Mouse (Mus musculus) limb, embryonic 14.5 days (tissue): Measurements from ENCODE around the gene 9130019O22Rik. TPM values are rescaled to one million over a fixed set of nuclear protein-coding genes. Genes with fewer than 3 reads are reported as not detected.

Experiments
- ATAC-seq: fragments of 200-750 bp; cut with Nextera tagmentation; 2 replicates; pipeline ENCODE4 v1.8.0; 2017; ENCODE audit warnings: low read depth, moderate number of reproducible peaks, moderate TSS enrichment; ENCODE audit not compliant: low FRiP score
- DNase-seq: peaks from one replicate; pipeline ENCODE4 v3.0.0-alpha.2; 2015; ENCODE audit warnings: low spot score
- H3K27ac ChIP-seq: fragments of 300-500 bp; sonication (generic); replicated peaks from 2 replicates; pipeline ENCODE4 v1.5.1; 2014; ENCODE audit warnings: low read depth, mild to moderate bottlenecking, low read length, moderate library complexity, mixed read lengths
- H3K27me3 ChIP-seq: fragments of 300-500 bp; sonication (generic); 2 replicates; pipeline ENCODE4 v1.6.1; 2014; ENCODE audit warnings: low read length, mixed read lengths; ENCODE audit not compliant: control insufficient read depth, insufficient read depth
- H3K36me3 ChIP-seq: fragments of 300-500 bp; sonication (generic); 2 replicates; pipeline ENCODE4 v1.6.1; 2014; ENCODE audit warnings: mild to moderate bottlenecking, low read length, moderate library complexity, mixed read lengths; ENCODE audit not compliant: control insufficient read depth, insufficient read depth
- H3K4me1 ChIP-seq: fragments of 300-500 bp; sonication (generic); 2 replicates; pipeline ENCODE4 v1.6.1; 2014; ENCODE audit warnings: antibody characterized with exemption, low read length, mixed read lengths; ENCODE audit not compliant: control insufficient read depth, insufficient read depth
- H3K4me2 ChIP-seq: fragments of 300-500 bp; sonication (generic); replicated peaks from 2 replicates; pipeline ENCODE4 v1.6.1; 2014; ENCODE audit warnings: low read depth, mild to moderate bottlenecking, low read length, moderate library complexity; ENCODE audit not compliant: severe bottlenecking
- H3K4me3 ChIP-seq: fragments of 300-500 bp; sonication (generic); replicated peaks from 2 replicates; pipeline ENCODE4 v1.5.1; 2014; ENCODE audit warnings: low read length
- H3K9ac ChIP-seq: fragments of 300-500 bp; sonication (generic); 2 replicates; pipeline ENCODE4 v1.6.1; 2014; ENCODE audit warnings: mild to moderate bottlenecking, low read depth, low read length, moderate library complexity; ENCODE audit not compliant: severe bottlenecking
- H3K9me3 ChIP-seq: fragments of 300-500 bp; sonication (generic); 2 replicates; pipeline ENCODE4 v1.6.1; 2016; ENCODE audit warnings: low read length; ENCODE audit not compliant: control insufficient read depth
- POLR2A ChIP-seq: fragments of 200-500 bp; IDR thresholded peaks from 2 replicates; pipeline ENCODE4 v1.8.0; 2012; ENCODE audit warnings: inconsistent platforms, mild to moderate bottlenecking, moderate library complexity, borderline replicate concordance; ENCODE audit not compliant: insufficient read depth, insufficient read length; ENCODE audit errors: extremely low read depth
- WGBS: fragments of 180-500 bp; shearing (Covaris S2); extraction: QIAGEN DNeasy Blood & Tissue Kit; methylation state at CpG from one replicate; pipeline ENCODE4 v1.1.7; 2014; 5-methylcytosine and 5-hydroxymethylcytosine counted together
- polyA plus RNA-seq, 2 experiments: library from polyadenylated mRNA; depleted of rRNA in 1 of 2; stranded (reverse) in 1 of 2; unstranded in 1 of 2; fragments of >200 nt; fragmentation: Nextera tagmentation in 1 of 2; extraction: Ambion mirVana in 1 of 2; gene quantifications; 2 replicates each; pipeline versions ENCODE4 v1.2.1 to v1.2.3; 2012 to 2014

9130019O22Rik gene
- polyA plus RNA-seq (2012; rRNA removed) = 3.5 and 3.9 TPM in 2 replicates
- polyA plus RNA-seq (2014; fragmentation: Nextera tagmentation; extraction: Ambion mirVana) = 4.5 and 6.4 TPM in 2 replicates

- ATAC-seq = peak; percentile 94
Observed at GRCm38 (mm10) chr7:127386641-127387392, at the start of gene 9130019O22Rik. Gene 9130019O22Rik (minus strand): TSS chr7:127387166.

DNA sequence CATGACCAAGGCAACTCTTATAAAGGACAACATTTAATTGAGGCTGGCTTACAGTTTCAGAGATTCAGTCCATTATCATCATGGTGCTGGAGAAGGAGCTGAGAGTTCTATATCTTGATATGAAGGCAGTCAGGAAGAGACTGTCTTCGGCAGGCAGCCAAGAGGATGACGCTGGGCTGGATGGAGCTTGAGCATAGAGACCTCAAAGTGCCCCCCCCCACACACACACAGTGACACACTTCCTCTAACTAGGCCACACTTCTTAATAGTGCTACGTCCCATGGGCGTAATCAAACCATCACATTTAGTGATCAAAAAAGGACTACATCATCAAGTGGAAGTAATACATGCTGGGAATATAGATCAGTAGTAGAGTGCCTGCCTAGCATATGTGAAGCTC lies 48.2 kb upstream of the 9130019O22Rik start:
- Histone ChIP-seq H3K27me3 (no peaks in the 10 kb centered on the region), H3K27ac (no peak overlapping the region), H3K9me3 (peaks cover 5% of the 10 kb centered on the region; the same call in 1 of the 2 replicates), H3K9ac (no peak overlapping the region), H3K4me1 (no peaks in the 10 kb centered on the region), H3K36me3 (no peaks in the 10 kb centered on the region), H3K4me2 (no peak overlapping the region), H3K4me3 (no peak overlapping the region)
- WGBS = 90% methylated on average over 4 of the region's 4 CpGs
- ATAC-seq = no peak
- DNase-seq = no peak
- TF ChIP-seq POLR2A = no peak

More at GRCm38 (mm10) chr7:127386641-127387392, at the start of gene 9130019O22Rik:
- DNase-seq = peak; percentile 78
- H3K27ac ChIP-seq = no peak within 1 kb of the TSS
- no peak for TF ChIP-seq POLR2A
- H3K9me3 ChIP-seq = no peaks in the 10 kb centered on the region
- H3K27me3 ChIP-seq = no peaks in the 10 kb centered on the region
- peak within 1 kb of the TSS; percentile 64 for H3K9ac ChIP-seq
- H3K4me3 ChIP-seq = peak within 1 kb of the TSS; percentile 53
- 16% methylated on average over 30 of the region's 38 CpGs for WGBS
- peaks cover 9% of the 10 kb centered on the region for H3K36me3 ChIP-seq
- no peaks in the 10 kb centered on the region for H3K4me1 ChIP-seq
- peak within 1 kb of the TSS; percentile 64 for H3K4me2 ChIP-seq

- no peak overlapping the region for H3K9ac ChIP-seq
- WGBS = 69% methylated on average over 3 of the region's 3 CpGs
Observed at GRCm38 (mm10) chr7:127426354-127426753, 39.4 kb upstream of the 9130019O22Rik start.

GRCm38 (mm10) chr7:127425911-127426310 lies 38.9 kb upstream of the 9130019O22Rik start:
- ATAC-seq (no peak), DNase-seq (no peak)
- Histone ChIP-seq H3K27ac (no peak overlapping the region), H3K4me2 (no peak overlapping the region), H3K27me3 (no peaks in the 10 kb centered on the region), H3K9me3 (no peaks in the 10 kb centered on the region), H3K9ac (no peak overlapping the region), H3K4me3 (no peak overlapping the region), H3K36me3 (no peaks in the 10 kb centered on the region), H3K4me1 (peaks cover 5% of the 10 kb centered on the region; the same call in 1 of the 2 replicates)
- no peak for TF ChIP-seq POLR2A
- WGBS = 93% methylated on average over 2 of the region's 2 CpGs

More at GRCm38 (mm10) chr7:127426354-127426753, 39.4 kb upstream of the 9130019O22Rik start:
- Histone ChIP-seq H3K4me2 (no peak overlapping the region), H3K27me3 (no peaks in the 10 kb centered on the region), H3K4me1 (peaks cover under 1% of the 10 kb centered on the region; the same call in 1 of the 2 replicates), H3K36me3 (no peaks in the 10 kb centered on the region), H3K27ac (no peak overlapping the region), H3K4me3 (no peak overlapping the region), H3K9me3 (no peaks in the 10 kb centered on the region)
- no peak for DNase-seq
- ATAC-seq = no peak
- TF ChIP-seq POLR2A = no peak

- no peak overlapping the region for H3K27ac ChIP-seq
- peaks cover 5% of the 10 kb centered on the region; the same call in 1 of the 2 replicates for H3K4me1 ChIP-seq
- no peak overlapping the region for H3K9ac ChIP-seq
- no peak for TF ChIP-seq POLR2A
- no peaks in the 10 kb centered on the region for H3K36me3 ChIP-seq
- no peak for ATAC-seq
- DNase-seq = no peak
- H3K27me3 ChIP-seq = no peaks in the 10 kb centered on the region
- no peaks in the 10 kb centered on the region for H3K9me3 ChIP-seq
- no peak overlapping the region for H3K4me3 ChIP-seq
- WGBS = 87% methylated on average over 3 of the region's 3 CpGs
- no peak overlapping the region for H3K4me2 ChIP-seq
Observed at GRCm38 (mm10) chr7:127425291-127425690, 38.3 kb upstream of the 9130019O22Rik start.
